Mouse (Mus musculus) spleen, postnatal 0 days (tissue): ENCODE data around the gene Akap10. TPM values are rescaled to one million over a fixed set of nuclear protein-coding genes. Genes with fewer than 3 reads are reported as not detected.

ENCODE experiments used
- polyA plus RNA-seq: library from polyadenylated mRNA; unstranded; fragments of >200 nt; fragmentation: Nextera tagmentation; extraction: Ambion mirVana; gene quantifications from 2 replicates; pipeline ENCODE4 v1.2.1, GENCODE M21; 2015

Gene Akap10
- 9.6 and 10.2 TPM in 2 replicates for polyA plus RNA-seq

DNA sequence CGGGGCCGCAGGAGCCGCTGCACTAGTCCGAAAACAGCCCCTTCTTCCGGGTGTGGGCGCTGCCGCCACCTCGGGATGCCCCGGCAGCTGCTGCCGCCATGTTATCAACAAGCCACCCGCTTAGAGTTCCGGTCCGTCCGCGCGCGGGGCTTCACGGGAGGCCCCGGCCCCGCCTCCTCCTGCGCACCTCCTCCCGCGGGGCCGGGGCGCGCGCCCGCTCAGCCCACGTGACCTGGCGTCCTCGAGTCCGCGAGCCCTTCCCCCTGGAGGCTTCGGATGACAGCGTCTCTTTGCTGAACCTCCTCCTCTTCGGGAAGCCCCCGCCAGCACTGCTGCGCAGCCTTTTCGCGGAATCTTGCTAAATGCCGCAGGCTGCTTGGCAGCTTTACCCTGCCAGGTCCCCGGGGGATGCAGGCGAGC lies at the start of gene Akap10:
Gene Akap10 (minus strand): TSS at position 155 of the 420 bp plus-strand sequence.

DNA sequence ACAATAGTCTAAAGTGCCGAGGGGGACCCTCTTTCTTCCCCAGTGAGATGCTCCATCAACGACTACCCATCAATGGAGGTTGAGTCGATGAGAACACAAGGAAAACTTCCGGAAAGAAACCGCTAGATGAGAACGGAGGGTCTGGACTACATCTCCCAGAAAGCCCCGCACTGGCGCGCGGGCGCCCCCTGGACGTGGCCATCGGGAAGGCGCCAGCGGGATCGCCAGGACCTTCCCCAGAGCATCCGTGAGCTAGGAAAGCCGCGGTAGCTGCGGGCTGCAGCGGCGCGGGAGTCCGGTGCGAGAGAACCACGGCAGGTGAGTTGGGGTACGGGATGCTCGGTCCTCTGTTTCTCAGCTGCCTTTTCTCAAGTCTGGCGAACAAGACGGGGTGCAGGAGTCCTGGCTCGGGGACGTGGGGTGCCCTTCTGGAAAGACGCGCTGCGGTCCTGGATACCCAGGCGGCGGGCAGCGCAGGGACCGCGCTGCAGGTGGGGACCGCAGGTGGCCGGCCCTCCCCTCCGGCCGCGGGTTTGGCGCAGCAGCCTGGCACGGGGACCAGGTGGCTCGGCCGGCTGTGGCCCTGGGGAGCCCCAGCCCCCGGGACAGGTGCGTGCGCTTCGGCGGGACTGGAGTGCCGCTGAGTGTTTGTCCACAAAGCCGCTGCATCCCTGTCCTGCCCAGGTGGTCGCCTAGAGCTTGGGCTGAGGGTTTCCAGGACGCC lies 26.7 kb upstream of the Akap10 start, which contains the start of gene Specc1:
Gene Specc1 (plus strand): TSS at position 192 of the 724 bp plus-strand sequence.

GRCm38 (mm10) chr11:61854988-61855411 lies 75.1 kb downstream of the Akap10 start, which contains the start of gene Ulk2:
Ulk2 (minus strand) TSS chr11:61855073.

Other genes starting within 250 kb of the Akap10 start
- gene Fam83g, start 246.2 kb downstream of the Akap10 start, polyA plus RNA-seq: 6.5 and 7.5 TPM in 2 replicates
- gene Slc5a10, start 209.4 kb downstream of the Akap10 start, polyA plus RNA-seq: not detected in 2 replicates
- gene Prpsap2, start 168.2 kb downstream of the Akap10 start, polyA plus RNA-seq: 10.6 and 11.6 TPM in 2 replicates
- 4.8 and 6.3 TPM in 2 replicates for gene Ulk2, start 75.2 kb downstream of the Akap10 start, polyA plus RNA-seq
- gene Specc1, start 26.5 kb upstream of the Akap10 start, polyA plus RNA-seq: 51.3 and 53.4 TPM in 2 replicates